Mouse (Mus musculus): Measurements from ENCODE around the gene Tbc1d5.
"Not testable (repeated sequence)": the region's sequence is repeated elsewhere in the genome, so short reads cannot be mapped to it uniquely, and the experiment has no call there.

Tbc1d5 gene

DNA sequence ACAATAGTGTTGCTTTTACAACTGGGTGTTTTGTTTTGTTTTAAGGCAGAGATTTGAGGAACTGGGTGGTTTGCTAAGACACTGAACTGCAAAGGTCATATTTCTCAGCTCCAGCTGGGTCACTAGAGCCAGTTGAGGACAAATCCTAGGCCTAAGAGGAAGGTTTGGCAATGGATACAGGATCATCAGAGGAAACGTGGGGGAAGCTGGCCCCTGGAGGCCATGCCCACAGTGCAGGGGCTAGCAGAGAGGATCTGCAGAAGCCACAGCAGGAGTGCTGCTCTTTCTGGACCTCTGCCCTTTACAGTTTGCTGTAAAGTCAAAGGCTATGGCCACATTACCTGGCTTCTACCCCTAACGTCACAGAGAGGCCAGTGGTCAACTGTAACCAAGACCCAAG is 428.3 kb downstream of the Tbc1d5 start:
- no peak for DNase-seq (ENCODE audit: low spot score in 2 of 2)

GRCm38 (mm10) chr17:50741386-50741785 is 437.8 kb downstream of the Tbc1d5 start:
- DNase-seq (ENCODE audit: low spot score in 2 of 2), result no peak

DNA sequence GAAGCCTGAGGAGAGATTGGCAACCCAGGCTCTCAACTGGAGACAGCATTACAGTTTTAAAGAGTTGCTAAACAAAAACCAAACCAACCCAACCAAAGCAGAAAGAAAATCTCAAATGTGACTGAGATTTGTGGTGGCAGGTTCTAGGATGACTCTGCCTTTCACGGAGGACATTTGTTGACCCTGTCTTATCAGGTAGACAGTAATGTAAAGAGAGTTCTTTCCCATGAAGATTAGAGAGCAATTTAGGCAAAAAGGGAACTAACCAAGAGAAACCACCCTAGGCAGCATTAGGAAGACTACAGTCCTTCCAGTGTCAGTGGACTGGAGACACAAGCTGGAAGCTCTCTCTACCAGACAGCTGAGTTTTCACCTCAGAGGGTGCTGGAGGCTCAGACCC is 438.3 kb downstream of the Tbc1d5 start:
- no peak for DNase-seq (ENCODE audit: low spot score in 2 of 2)

GRCm38 (mm10) chr17:50738476-50738875 is 440.7 kb downstream of the Tbc1d5 start:
- no peak for DNase-seq (ENCODE audit: low spot score in 2 of 2)

GRCm38 (mm10) chr17:50737068-50737467 is 442.1 kb downstream of the Tbc1d5 start:
- DNase-seq (ENCODE audit: low spot score in 2 of 2), result no peak

DNA sequence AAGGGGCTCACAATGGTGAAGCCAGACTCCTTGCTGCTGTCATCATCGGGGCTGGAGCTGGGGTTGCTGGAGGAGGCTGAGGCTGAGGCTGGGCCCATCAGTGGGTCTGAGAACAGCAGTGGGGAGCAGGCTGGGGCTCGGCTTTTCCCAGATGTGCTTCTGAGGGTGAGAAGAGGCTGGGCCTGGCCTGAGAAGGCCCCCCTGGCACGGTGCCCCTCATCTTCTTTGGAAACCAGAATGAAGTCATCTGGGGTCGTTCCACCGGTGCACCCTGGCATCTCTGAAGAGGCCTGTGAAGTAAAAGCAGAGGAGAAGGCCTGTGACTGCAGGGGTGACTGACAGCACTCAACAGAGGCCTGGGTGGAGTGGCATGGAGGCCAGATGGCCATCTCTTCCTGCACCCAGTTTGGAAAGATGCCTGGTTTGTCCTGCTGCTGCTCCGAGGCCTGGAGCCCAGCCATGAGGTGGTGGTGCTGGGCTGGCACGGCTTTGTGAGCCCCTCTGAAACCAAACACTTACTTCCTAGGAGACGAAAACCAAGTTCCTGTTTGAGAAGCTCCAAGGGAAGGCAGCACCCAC is 443.1 kb downstream of the Tbc1d5 start:
- no peak for DNase-seq (ENCODE audit: low spot score in 2 of 2)

DNA sequence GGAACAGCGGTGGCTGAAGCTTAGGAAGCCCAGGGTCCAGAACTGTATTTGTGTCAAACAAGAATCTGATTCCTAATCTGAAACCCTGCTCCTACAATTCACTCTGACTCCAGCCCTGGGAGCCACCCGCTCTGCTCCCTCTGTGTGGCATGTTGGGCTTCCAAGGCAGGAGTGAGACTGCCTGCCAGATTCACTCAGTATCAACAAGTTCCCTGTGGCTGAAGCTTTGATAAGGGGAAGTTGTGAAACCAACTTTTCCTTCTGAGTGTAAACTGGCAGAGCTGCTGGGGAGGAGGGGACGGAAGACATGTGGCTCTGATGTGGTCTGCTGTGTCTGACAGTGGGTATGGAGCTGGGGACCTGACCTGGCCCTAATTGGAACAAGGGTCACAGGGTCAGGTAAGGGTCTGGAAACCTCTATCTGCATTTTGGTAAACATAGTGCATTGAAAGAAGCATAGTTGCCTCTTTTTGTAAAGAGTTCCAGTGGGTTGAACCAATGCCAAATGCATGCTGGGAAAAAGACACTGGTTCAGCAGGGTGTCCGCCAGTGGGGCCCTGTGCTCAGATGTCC is 443.7 kb downstream of the Tbc1d5 start:
- DNase-seq (ENCODE audit: low spot score in 2 of 2), result peak in 1 of 2 experiments; percentile 12

DNA sequence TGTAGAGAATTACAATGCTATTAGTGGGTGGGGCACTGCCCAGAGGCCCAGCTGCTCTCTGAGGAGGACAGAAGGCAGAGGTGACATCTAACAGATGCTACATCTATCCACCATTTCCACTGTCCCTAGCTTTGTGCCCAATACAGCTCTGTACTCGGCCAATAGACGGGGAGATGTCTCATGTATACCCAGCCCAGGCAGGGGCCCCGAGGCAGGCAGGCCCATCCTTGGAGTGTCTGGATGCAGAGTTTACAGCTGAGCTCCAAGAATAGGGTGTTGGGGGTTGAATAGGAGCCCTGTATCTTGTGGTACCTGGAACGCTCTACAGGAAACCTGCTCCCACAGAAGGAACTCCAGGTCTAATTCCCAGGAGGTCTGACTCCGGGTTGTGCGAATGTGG is 444.4 kb downstream of the Tbc1d5 start:
- no peak for DNase-seq (ENCODE audit: low spot score in 2 of 2)

DNA sequence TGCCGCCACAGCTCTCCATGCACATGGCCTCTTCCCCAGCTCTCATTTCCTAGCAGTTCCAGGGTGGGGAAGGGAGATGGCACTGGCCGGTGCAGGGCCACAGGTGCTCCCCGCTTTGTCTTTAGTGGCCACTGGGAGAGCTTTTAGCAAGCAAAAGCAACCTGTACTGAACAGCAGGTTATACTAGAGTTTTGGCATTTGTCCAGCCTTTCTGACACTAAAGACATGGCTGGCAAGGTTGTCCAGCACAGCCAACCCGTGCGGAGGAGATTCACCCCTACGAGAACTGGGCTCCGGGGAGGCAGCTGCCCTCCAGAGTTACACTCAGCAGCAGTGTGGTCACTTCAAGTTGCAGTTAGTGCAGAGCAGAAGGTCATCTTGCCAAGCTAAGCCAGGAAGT is 445.8 kb downstream of the Tbc1d5 start:
- no peak for DNase-seq (ENCODE audit: low spot score in 2 of 2)

DNA sequence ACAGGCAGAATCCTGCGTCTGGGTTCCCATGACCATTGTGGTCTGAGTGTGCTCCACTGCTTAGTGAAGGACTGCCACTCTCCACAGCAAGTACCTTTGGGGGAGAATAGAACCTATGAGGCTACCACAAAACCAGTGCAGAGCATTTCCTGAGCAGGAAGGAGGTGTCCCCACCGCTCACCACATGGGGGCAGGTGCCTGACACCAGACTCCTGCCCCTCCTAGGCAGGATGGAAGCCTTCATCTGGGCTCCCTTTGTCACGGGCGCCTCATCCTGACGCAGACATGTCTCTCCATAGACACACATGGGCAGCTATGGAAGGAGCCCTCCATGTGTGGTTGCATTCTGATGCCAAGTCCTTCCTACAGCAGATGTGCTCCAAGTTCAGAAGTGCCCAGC is 447.3 kb downstream of the Tbc1d5 start:
- peak in 1 of 2 experiments; percentile 22 for DNase-seq (ENCODE audit: low spot score in 2 of 2)

GRCm38 (mm10) chr17:50730896-50731295 is 448.3 kb downstream of the Tbc1d5 start:
- no peak for DNase-seq (ENCODE audit: low spot score in 2 of 2)

DNA sequence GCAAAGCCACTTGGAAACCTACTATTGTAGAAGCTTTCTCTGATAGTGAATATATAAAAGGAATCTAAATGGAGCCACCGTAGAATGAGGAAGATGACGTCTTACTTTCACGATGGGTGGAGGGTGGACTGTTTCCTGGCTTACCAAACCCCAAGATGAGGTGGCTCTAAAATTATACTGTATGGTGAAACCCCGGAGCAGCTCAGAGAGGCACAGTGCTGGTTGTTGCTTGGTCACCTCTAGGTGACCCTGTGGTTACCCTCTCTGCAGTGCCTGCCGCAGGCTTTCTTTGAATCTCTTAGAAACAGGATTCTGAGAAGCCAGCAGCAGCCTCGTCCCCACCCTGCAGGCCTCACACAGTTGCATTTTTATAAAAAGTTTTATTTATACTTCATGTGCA is 449.6 kb downstream of the Tbc1d5 start:
- DNase-seq (ENCODE audit: low spot score in 2 of 2), result peak; percentile 22 to 32

DNA sequence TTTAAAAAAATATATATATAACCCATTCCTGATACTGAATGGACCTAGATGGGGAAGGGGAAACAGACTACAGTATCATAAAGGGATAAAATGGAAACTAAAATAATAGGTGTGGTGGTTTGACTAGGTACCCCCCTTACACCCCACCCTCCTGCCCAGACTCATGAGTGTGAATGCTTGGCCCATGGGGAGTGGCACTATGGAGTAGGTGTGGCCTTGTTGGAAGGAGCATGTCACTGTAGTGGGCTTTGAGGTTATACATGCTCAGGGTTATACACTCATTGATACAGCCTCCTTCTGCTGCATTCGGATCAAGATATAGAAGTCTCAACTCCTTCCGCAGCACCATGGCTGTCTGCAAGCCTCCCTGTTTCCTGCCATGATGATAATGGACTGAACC is 450.1 kb downstream of the Tbc1d5 start:
- no peak for DNase-seq (ENCODE audit: low spot score in 2 of 2)

DNA sequence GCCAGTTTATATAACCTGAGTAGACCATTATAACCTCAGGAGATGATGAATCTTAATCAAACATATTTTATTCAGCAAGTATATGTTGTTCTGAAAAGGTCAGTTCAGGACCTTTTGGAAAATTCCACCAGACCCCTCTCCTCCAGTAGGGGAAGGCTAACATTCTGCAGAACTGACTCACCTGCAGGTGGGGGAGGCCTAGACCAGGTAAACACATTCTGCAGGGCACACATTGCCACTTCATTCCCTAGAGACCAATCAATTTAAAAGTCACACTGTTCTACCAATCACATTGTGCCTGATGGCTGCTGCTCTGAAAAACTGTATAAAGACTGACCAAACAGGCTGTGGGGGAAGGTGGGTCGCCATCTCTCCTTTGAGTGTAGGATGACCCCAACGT is 452.9 kb downstream of the Tbc1d5 start:
- DNase-seq (ENCODE audit: low spot score in 2 of 2), result no peak

- no peak for DNase-seq (ENCODE audit: low spot score in 2 of 2)
Observed at GRCm38 (mm10) chr17:50724376-50724775, 454.8 kb downstream of the Tbc1d5 start.

DNA sequence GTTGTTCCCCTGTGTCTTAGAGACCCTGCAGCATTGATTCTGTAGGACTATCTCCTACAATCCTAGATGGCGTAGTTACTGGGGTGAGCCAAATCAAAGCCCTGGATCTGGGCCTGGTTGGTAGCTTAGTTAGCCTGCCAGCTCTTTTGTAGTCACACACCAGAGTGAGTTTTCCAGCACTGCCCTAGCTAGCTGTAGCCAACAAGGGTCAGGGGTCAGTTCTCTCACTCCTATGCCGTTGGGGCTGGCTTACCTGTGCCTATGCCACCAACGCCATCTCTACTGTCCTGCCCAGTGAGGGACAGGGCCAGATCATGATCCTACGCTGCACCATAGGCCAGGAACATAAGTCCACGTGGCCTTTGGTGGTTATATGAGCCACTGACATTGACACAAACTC is 461.6 kb downstream of the Tbc1d5 start:
- DNase-seq (ENCODE audit: low spot score in 2 of 2), result no peak

GRCm38 (mm10) chr17:50710497-50711222 is 468.5 kb downstream of the Tbc1d5 start:
- no peak for DNase-seq (ENCODE audit: low spot score in 2 of 2)

- DNase-seq (ENCODE audit: low spot score in 2 of 2), result not testable (repeated sequence)
Observed at GRCm38 (mm10) chr17:50698410-50698809, 480.7 kb downstream of the Tbc1d5 start.

DNA sequence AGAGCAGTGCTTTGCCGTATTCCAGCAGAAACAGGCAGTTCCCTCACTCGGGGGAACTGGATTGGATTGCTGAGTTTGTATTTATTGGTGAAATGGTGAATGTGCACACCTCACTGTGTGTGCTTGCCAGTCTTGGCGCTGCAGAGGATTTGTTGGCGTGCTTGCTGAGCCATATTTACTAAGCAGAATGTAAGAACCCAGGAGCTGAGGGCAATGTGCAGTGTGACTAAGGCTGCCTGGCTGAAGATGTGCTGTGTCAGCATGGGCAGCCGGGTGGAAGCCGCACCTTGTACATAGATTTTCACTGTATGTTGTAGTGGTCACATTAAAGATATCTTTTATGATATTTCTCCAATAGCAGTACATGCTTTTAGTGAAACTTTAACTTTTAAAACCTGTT is 491.0 kb downstream of the Tbc1d5 start:
- DNase-seq (ENCODE audit: low spot score in 2 of 2), result no peak

DNA sequence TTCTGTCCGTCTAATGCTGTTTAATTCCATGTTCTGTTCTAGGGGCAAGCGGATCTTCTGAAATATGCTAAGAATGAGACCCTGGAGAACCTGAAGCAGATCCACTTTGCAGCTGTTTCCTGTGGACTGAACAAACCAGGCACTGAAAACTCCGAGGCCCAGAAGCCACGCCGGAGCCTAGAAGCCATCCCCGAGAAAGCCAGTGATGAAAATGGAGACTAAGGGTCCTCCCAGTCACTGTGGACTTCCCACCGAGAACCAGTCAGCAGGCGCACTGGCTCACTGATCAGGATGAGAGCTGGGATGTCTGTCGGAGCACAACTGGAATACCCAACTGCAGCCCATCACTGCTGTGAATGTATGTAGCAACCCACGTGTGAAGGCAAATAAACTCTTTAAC is 491.5 kb downstream of the Tbc1d5 start:
- DNase-seq (ENCODE audit: low spot score in 2 of 2), result no peak

DNA sequence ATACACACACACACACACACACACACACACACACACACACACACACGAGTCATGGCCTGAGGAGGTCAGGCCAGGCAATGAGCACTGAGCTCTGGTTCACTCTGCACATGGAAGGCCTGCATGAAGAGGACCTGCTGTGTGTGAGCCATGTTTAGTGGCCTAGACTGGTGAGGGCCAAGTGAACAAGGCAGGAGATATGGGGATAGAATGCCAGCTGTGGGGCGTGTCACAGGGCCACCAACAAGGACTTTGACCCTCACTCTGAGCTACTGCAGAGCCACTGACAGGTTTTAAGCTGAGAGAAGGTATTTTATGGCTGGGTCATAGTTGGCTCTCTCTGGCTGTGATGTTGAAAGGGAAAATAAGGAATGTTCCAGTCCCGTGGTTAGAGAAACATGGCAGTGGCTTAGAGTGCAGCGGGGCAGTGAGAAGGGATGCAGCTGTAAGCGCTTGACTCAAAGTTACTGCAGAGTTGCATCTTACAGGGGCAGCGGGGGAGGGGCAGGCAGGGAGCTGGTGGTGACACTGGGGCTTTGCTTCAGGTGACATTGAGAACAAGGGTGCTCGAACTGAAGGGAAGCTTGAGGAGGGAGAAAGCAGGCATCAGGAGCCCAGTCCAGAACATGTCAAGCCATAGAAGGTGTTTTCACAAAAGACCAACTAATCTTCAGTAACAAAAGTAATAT is 494.0 kb downstream of the Tbc1d5 start:
- no peak for DNase-seq (ENCODE audit: low spot score in 2 of 2)

All from spleen, postnatal 36 days (tissue).